15 mouse cellular contexts compared by ENCODE assay signal in the genomic region with DNA sequence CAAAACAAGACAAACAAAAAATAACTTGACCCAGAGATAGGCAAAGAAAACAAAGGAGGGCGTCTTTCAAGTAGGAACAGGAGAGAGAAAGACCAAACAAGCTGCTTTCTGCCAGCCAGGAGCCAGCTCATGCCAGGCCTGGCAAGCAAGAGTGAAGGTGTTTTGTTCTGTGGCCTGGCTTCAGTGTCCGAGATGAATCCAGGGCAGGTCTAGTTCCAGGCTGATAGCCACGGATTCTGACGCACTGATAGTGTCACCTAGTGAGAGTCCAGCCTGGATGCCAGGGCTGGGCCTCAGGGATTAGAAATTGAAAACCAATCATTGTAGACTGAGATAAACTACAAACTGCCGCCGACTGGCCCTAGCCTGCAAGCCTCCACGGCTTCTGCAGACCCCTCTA. TPM values are rescaled to one million over a fixed set of nuclear protein-coding genes. Genes with fewer than 3 reads are reported as not detected.
DNase-seq lines count a peak whose midpoint lies in the region; ATAC-seq and TF ChIP-seq lines count a peak whose summit lies in the region.
"Had no signal": no experiment of that assay in that cellular context is flagged by ENCODE, and none has a peak within 500 bp of the region (broad histone marks: within the 10 kb centered on the region; RNA-seq: fewer than 3 reads in every experiment).

No protein-coding gene starts in this region.

- no peak overlapping the region for H3K4me2 ChIP-seq in forebrain, embryonic 16.5 days (ENCODE audit: low read length)
- H3K4me2 ChIP-seq in heart, embryonic 14.5 days (ENCODE audit: low read length): peak overlapping the region; percentile 94; the same call in 1 of the 2 replicates
- no peak overlapping the region for H3K4me2 ChIP-seq in heart, embryonic 12.5 days
- no peak overlapping the region for H3K4me2 ChIP-seq in midbrain, embryonic 13.5 days (replicated peaks)

- no peak for TF ChIP-seq CTCF in G1E (IDR thresholded peaks at IDR 0.05; ENCODE audit: low read depth, low read length)

- 72% methylated on average over 7 of the region's 7 CpGs for WGBS in forebrain, embryonic 10.5 days
- WGBS in forebrain, embryonic 16.5 days: 66% methylated on average over 7 of the region's 7 CpGs
- 48% methylated on average over 7 of the region's 7 CpGs for WGBS in heart, embryonic 14.5 days
- 48% methylated on average over 7 of the region's 7 CpGs for WGBS in heart, embryonic 12.5 days
- WGBS in midbrain, embryonic 13.5 days: 69% methylated on average over 7 of the region's 7 CpGs

- ATAC-seq in forebrain, embryonic 16.5 days: no peak
- ATAC-seq in heart, embryonic 14.5 days (ENCODE audit: insufficient number of reproducible peaks, insufficient read depth, low FRiP score, low read depth): no peak
- ATAC-seq in heart, embryonic 12.5 days (ENCODE audit: insufficient number of reproducible peaks, low FRiP score): no peak
- no peak for ATAC-seq in G1E (ENCODE audit: extremely low read depth, insufficient number of reproducible peaks, low FRiP score, poor library complexity, severe bottlenecking)
- no peak for ATAC-seq in midbrain, embryonic 13.5 days

- 0 out of 2 replicates have a peak overlapping the region, but pooled peaks have one; percentile 49 for H3K27ac ChIP-seq in forebrain, embryonic 10.5 days
- H3K27ac ChIP-seq in forebrain, embryonic 16.5 days (ENCODE audit: low read length): no peak overlapping the region
- no peak overlapping the region for H3K27ac ChIP-seq in heart, embryonic 14.5 days (replicated peaks in 1 of 2; ENCODE audit: control insufficient read depth in 1 of 2, insufficient read depth in 1 of 2, low read depth in 2 of 2, low read length in 2 of 2)
- no peak overlapping the region for H3K27ac ChIP-seq in heart, embryonic 12.5 days (ENCODE audit: poor library complexity, severe bottlenecking)
- H3K27ac ChIP-seq in midbrain, embryonic 13.5 days: no peak overlapping the region
- H3K27ac ChIP-seq: layer of hippocampus, adult 2 months; limb, embryonic 15.5 days; lung, embryonic 15.5 days; stomach, embryonic 15.5 days had no signal

- DNase-seq in forebrain, embryonic 10.5 days (ENCODE audit: extremely low spot score, low spot score): no peak
- no peak for DNase-seq in G1E (ENCODE audit: low spot score)
- no peak for DNase-seq in thymus, postnatal 36 days
- no peak for DNase-seq in embryo, embryonic 11 days

- H3K36me3 ChIP-seq in forebrain, embryonic 10.5 days (replicated peaks): no peaks in the 10 kb centered on the region
- no peaks in the 10 kb centered on the region for H3K36me3 ChIP-seq in forebrain, embryonic 16.5 days (ENCODE audit: control insufficient read depth, insufficient read depth)
- no peaks in the 10 kb centered on the region for H3K36me3 ChIP-seq in heart, embryonic 14.5 days (ENCODE audit: control insufficient read depth, insufficient read depth, low read length)
- H3K36me3 ChIP-seq in heart, embryonic 12.5 days: no peaks in the 10 kb centered on the region
- H3K36me3 ChIP-seq in G1E (replicated peaks): peaks cover 21% of the 10 kb centered on the region
- H3K36me3 ChIP-seq in midbrain, embryonic 13.5 days: no peaks in the 10 kb centered on the region
- H3K36me3 ChIP-seq: limb, embryonic 15.5 days; lung, embryonic 15.5 days; stomach, embryonic 15.5 days had no signal

- no peak overlapping the region; the same call in 1 of the 2 replicates for H3K4me3 ChIP-seq in forebrain, embryonic 10.5 days
- no peak overlapping the region for H3K4me3 ChIP-seq in forebrain, embryonic 16.5 days (replicated peaks; ENCODE audit: low read length)
- no peak overlapping the region for H3K4me3 ChIP-seq in heart, embryonic 14.5 days (ENCODE audit: control insufficient read depth in 1 of 2, insufficient read depth in 1 of 2, low read depth in 1 of 2, low read length in 2 of 2)
- no peak overlapping the region for H3K4me3 ChIP-seq in heart, embryonic 12.5 days
- peak overlapping the region; percentile 76; the same call in 1 of the 2 replicates for H3K4me3 ChIP-seq in G1E (ENCODE audit: low read depth, low read length)
- 0 out of 2 replicates have a peak overlapping the region, but pooled peaks have one; percentile 54 for H3K4me3 ChIP-seq in midbrain, embryonic 13.5 days (replicated peaks)

- H3K4me1 ChIP-seq in forebrain, embryonic 10.5 days: peaks cover 48% of the 10 kb centered on the region
- peaks cover 35% of the 10 kb centered on the region for H3K4me1 ChIP-seq in forebrain, embryonic 16.5 days (replicated peaks; ENCODE audit: control insufficient read depth, insufficient read depth, low read length)
- H3K4me1 ChIP-seq in heart, embryonic 14.5 days (ENCODE audit: control insufficient read depth in 2 of 2, insufficient read depth in 2 of 2, low read length in 2 of 2): peaks cover 12 to 17% of the 10 kb centered on the region in 2 experiments
- peaks cover 35% of the 10 kb centered on the region for H3K4me1 ChIP-seq in heart, embryonic 12.5 days (replicated peaks)
- H3K4me1 ChIP-seq in G1E (ENCODE audit: insufficient read depth, low read depth, low read length): peaks cover 90% of the 10 kb centered on the region
- peaks cover 43% of the 10 kb centered on the region for H3K4me1 ChIP-seq in midbrain, embryonic 13.5 days (replicated peaks)

- no peaks in the 10 kb centered on the region for H3K9me3 ChIP-seq in forebrain, embryonic 10.5 days
- H3K9me3 ChIP-seq in forebrain, embryonic 16.5 days (ENCODE audit: control insufficient read depth, low read length): no peaks in the 10 kb centered on the region
- H3K9me3 ChIP-seq in heart, embryonic 14.5 days (ENCODE audit: control insufficient read depth, low read length): no peaks in the 10 kb centered on the region
- H3K9me3 ChIP-seq in heart, embryonic 12.5 days (replicated peaks): no peaks in the 10 kb centered on the region
- H3K9me3 ChIP-seq in G1E (replicated peaks): no peaks in the 10 kb centered on the region
- H3K9me3 ChIP-seq in midbrain, embryonic 13.5 days: no peaks in the 10 kb centered on the region
- H3K9me3 ChIP-seq: limb, embryonic 15.5 days; lung, embryonic 15.5 days; stomach, embryonic 15.5 days had no signal

- no peak overlapping the region for H3K9ac ChIP-seq in forebrain, embryonic 16.5 days (replicated peaks; ENCODE audit: low read depth, low read length)
- no peak overlapping the region for H3K9ac ChIP-seq in heart, embryonic 14.5 days (ENCODE audit: low read length)
- no peak overlapping the region for H3K9ac ChIP-seq in heart, embryonic 12.5 days
- no peak overlapping the region for H3K9ac ChIP-seq in midbrain, embryonic 13.5 days (replicated peaks)
- H3K9ac ChIP-seq: limb, embryonic 15.5 days; lung, embryonic 15.5 days; stomach, embryonic 15.5 days had no signal

- peaks cover 81% of the 10 kb centered on the region for H3K27me3 ChIP-seq in forebrain, embryonic 10.5 days (ENCODE audit: poor library complexity, severe bottlenecking)
- H3K27me3 ChIP-seq in forebrain, embryonic 16.5 days (replicated peaks; ENCODE audit: control insufficient read depth, insufficient read depth, low read length): no peaks in the 10 kb centered on the region
- peaks cover 33% of the 10 kb centered on the region for H3K27me3 ChIP-seq in heart, embryonic 14.5 days (ENCODE audit: control insufficient read depth, insufficient read depth, low read length)
- peaks cover 42% of the 10 kb centered on the region for H3K27me3 ChIP-seq in heart, embryonic 12.5 days (replicated peaks)
- H3K27me3 ChIP-seq in G1E (ENCODE audit: insufficient read depth, low read length): peaks cover 26% of the 10 kb centered on the region
- H3K27me3 ChIP-seq in midbrain, embryonic 13.5 days: 0 out of 2 replicates have a peak, but pooled peaks cover 9% of the 10 kb centered on the region

RNA-seq across cellular contexts. Expression of a gene that starts 0.7 kb away (rescaled TPM):
- polyA plus RNA-seq in forebrain, embryonic 10.5 days (2016; fragmentation: Nextera tagmentation; extraction: Ambion mirVana): 1.8 and 2.2 TPM in 2 replicates
- polyA plus RNA-seq in forebrain, embryonic 16.5 days (2015; fragmentation: Nextera tagmentation; extraction: Ambion mirVana): 15.5 and 16.4 TPM in 2 replicates
- polyA plus RNA-seq in heart, embryonic 14.5 days (2014; fragmentation: Nextera tagmentation; extraction: Ambion mirVana): 0.61 and 1.3 TPM in 2 replicates
- 0.91 and 1.1 TPM in 2 replicates for polyA plus RNA-seq in heart, embryonic 12.5 days (2016; fragmentation: Nextera tagmentation; extraction: Ambion mirVana)
- total RNA-seq in G1E (2014; fragmentation: Nextera tagmentation) (3.2 and 3.3 TPM in 2 replicates), G1E (2017) (1.2 and 1.5 TPM in 2 replicates)
- polyA plus RNA-seq in G1E (2012): 1.0 and 1.1 TPM in 2 replicates
- 10.2 and 12.7 TPM in 2 replicates for polyA plus RNA-seq in midbrain, embryonic 13.5 days (2015; fragmentation: Nextera tagmentation; extraction: Ambion mirVana)

RNA-seq across cellular contexts. Expression of a gene that starts 15.3 kb away (rescaled TPM):
- polyA plus RNA-seq in forebrain, embryonic 10.5 days (2016; fragmentation: Nextera tagmentation; extraction: Ambion mirVana): 27.3 and 28.5 TPM in 2 replicates
- polyA plus RNA-seq in forebrain, embryonic 16.5 days (2015; fragmentation: Nextera tagmentation; extraction: Ambion mirVana): 17.6 and 25.5 TPM in 2 replicates
- 16.9 and 18.2 TPM in 2 replicates for polyA plus RNA-seq in heart, embryonic 14.5 days (2014; fragmentation: Nextera tagmentation; extraction: Ambion mirVana)
- 15.0 and 16.4 TPM in 2 replicates for polyA plus RNA-seq in heart, embryonic 12.5 days (2016; fragmentation: Nextera tagmentation; extraction: Ambion mirVana)
- total RNA-seq in G1E (2014; fragmentation: Nextera tagmentation): 61.4 and 66.6 TPM in 2 replicates
- total RNA-seq in G1E (2017): 101 and 154 TPM in 2 replicates
- polyA plus RNA-seq in G1E (2012): 100 and 112 TPM in 2 replicates
- polyA plus RNA-seq in midbrain, embryonic 13.5 days (2015; fragmentation: Nextera tagmentation; extraction: Ambion mirVana): 28.6 and 29.5 TPM in 2 replicates

RNA-seq across cellular contexts. Expression of a gene that starts 30.0 kb away (rescaled TPM):
- polyA plus RNA-seq in forebrain, embryonic 10.5 days (2016; fragmentation: Nextera tagmentation; extraction: Ambion mirVana): 0.86 and 0.90 TPM in 2 replicates
- 2.9 and 4.2 TPM in 2 replicates for polyA plus RNA-seq in forebrain, embryonic 16.5 days (2015; fragmentation: Nextera tagmentation; extraction: Ambion mirVana)
- 0.42 and 0.89 TPM in 2 replicates for polyA plus RNA-seq in heart, embryonic 14.5 days (2014; fragmentation: Nextera tagmentation; extraction: Ambion mirVana)
- polyA plus RNA-seq in heart, embryonic 12.5 days (2016; fragmentation: Nextera tagmentation; extraction: Ambion mirVana): 0.33 and 0.62 TPM in 2 replicates
- 1.0 TPM in 1 of 2 replicates, not detected in the other for total RNA-seq in G1E (2014; fragmentation: Nextera tagmentation)
- 0.06 and 0.60 TPM in 2 replicates for total RNA-seq in G1E (2017)
- polyA plus RNA-seq in G1E (2012): not detected in 2 replicates
- 2.6 and 3.2 TPM in 2 replicates for polyA plus RNA-seq in midbrain, embryonic 13.5 days (2015; fragmentation: Nextera tagmentation; extraction: Ambion mirVana)
- total RNA-seq: common myeloid progenitor, adult 5-6 weeks; hematopoietic stem cell, adult 5-6 weeks; megakaryocyte, adult 5-6 weeks had no signal

RNA-seq across cellular contexts. Expression of a gene that starts 47.3 kb away (rescaled TPM):
- polyA plus RNA-seq in forebrain, embryonic 10.5 days (2016; fragmentation: Nextera tagmentation; extraction: Ambion mirVana): 19.9 and 21.7 TPM in 2 replicates
- polyA plus RNA-seq in forebrain, embryonic 16.5 days (2015; fragmentation: Nextera tagmentation; extraction: Ambion mirVana): 138 and 168 TPM in 2 replicates
- polyA plus RNA-seq in heart, embryonic 14.5 days (2014; fragmentation: Nextera tagmentation; extraction: Ambion mirVana): 6.1 and 6.6 TPM in 2 replicates
- 9.5 and 10.3 TPM in 2 replicates for polyA plus RNA-seq in heart, embryonic 12.5 days (2016; fragmentation: Nextera tagmentation; extraction: Ambion mirVana)
- total RNA-seq in G1E (2014; fragmentation: Nextera tagmentation) (0.29 TPM in 1 of 2 replicates, not detected in the other), G1E (2017) (0.12 and 0.22 TPM in 2 replicates)
- 0.14 and 0.22 TPM in 2 replicates for polyA plus RNA-seq in G1E (2012)
- 139 and 157 TPM in 2 replicates for polyA plus RNA-seq in midbrain, embryonic 13.5 days (2015; fragmentation: Nextera tagmentation; extraction: Ambion mirVana)
- total RNA-seq: common myeloid progenitor, adult 5-6 weeks; hematopoietic stem cell, adult 5-6 weeks had no signal

RNA-seq across cellular contexts. Expression of a gene that starts 50.0 kb away (rescaled TPM):
- polyA plus RNA-seq in forebrain, embryonic 10.5 days (2016; fragmentation: Nextera tagmentation; extraction: Ambion mirVana): 16.7 and 17.1 TPM in 2 replicates
- 3.7 and 5.7 TPM in 2 replicates for polyA plus RNA-seq in forebrain, embryonic 16.5 days (2015; fragmentation: Nextera tagmentation; extraction: Ambion mirVana)
- polyA plus RNA-seq in heart, embryonic 14.5 days (2014; fragmentation: Nextera tagmentation; extraction: Ambion mirVana): 21.5 and 23.4 TPM in 2 replicates
- polyA plus RNA-seq in heart, embryonic 12.5 days (2016; fragmentation: Nextera tagmentation; extraction: Ambion mirVana): 13.2 and 17.8 TPM in 2 replicates
- total RNA-seq in G1E (2014; fragmentation: Nextera tagmentation): 11.5 and 14.1 TPM in 2 replicates
- 6.2 and 6.7 TPM in 2 replicates for total RNA-seq in G1E (2017)
- 20.2 and 23.8 TPM in 2 replicates for polyA plus RNA-seq in G1E (2012)
- polyA plus RNA-seq in midbrain, embryonic 13.5 days (2015; fragmentation: Nextera tagmentation; extraction: Ambion mirVana): 3.5 and 4.1 TPM in 2 replicates

Comparison
In these comparisons a context has a peak if more than half of its experiments do, and no peak if none do; other contexts are left out.
1. H3K4me3 ChIP-seq: peak in G1E (single experiment) and midbrain, embryonic 13.5 days (single experiment); none in forebrain, embryonic 10.5 days (single experiment), forebrain, embryonic 16.5 days (single experiment), heart, embryonic 14.5 days (0 of 2) and heart, embryonic 12.5 days (single experiment).